Mouse (Mus musculus) lung, adult 2 months (tissue): ENCODE results near the gene Pygo2. TPM values are rescaled to one million over a fixed set of nuclear protein-coding genes. Genes with fewer than 3 reads are reported as not detected.
"Not testable (repeated sequence)": the region's sequence is repeated elsewhere in the genome, so short reads cannot be mapped to it uniquely, and the experiment has no call there.

Experiments
- DNase-seq: peaks from one replicate; pipeline ENCODE4 v3.0.0; 2022
- H3K4me1 ChIP-seq: fragments of 200-500 bp; 2 replicates; pipeline ENCODE4 v1.6.1; 2011; ENCODE audit warnings: low read length; ENCODE audit not compliant: control insufficient read depth, insufficient read depth
- H3K4me3 ChIP-seq: fragments of 200-500 bp; replicated peaks from 2 replicates; pipeline ENCODE3; 2011; ENCODE audit warnings: low read depth, mild to moderate bottlenecking, control low read depth, low read length; ENCODE audit errors: extremely low read depth
- CTCF ChIP-seq: fragments of 200-500 bp; IDR thresholded peaks from 2 replicates; pipeline ENCODE4 v1.5.1; 2011; ENCODE audit warnings: mild to moderate bottlenecking, low read length, control low read depth; ENCODE audit not compliant: insufficient read depth
- POLR2A ChIP-seq: fragments of 200-500 bp; IDR thresholded peaks from 2 replicates; pipeline ENCODE4 v1.6.1; 2011; ENCODE audit warnings: low read depth, mild to moderate bottlenecking, control low read depth, low read length, borderline replicate concordance; ENCODE audit errors: extremely low read depth
- WGBS: fragments of 180-500 bp; shearing (Covaris S2); methylation state at CpG from one replicate; pipeline ENCODE4 v1.1.7; 2018; 5-methylcytosine and 5-hydroxymethylcytosine counted together
- polyA plus RNA-seq: library from polyadenylated mRNA; depleted of rRNA; stranded (reverse); fragments of >200 nt; gene quantifications from 2 replicates; pipeline ENCODE4 v1.2.3, GENCODE M21; 2012

Pygo2 gene
- polyA plus RNA-seq, 1 experiment = 60.6 TPM

- no peak for TF ChIP-seq CTCF
- no peak for DNase-seq
- 85% methylated on average over 4 of the region's 4 CpGs for WGBS
- peaks cover 1% of the 10 kb centered on the region; the same call in 1 of the 2 replicates for H3K4me1 ChIP-seq
- H3K4me3 ChIP-seq = no peak overlapping the region
These were observed 4.1 kb upstream of the Pygo2 start for GRCm38 (mm10) chr3:89425876-89426275.

- WGBS = 92% methylated on average over 7 of the region's 7 CpGs
- H3K4me1 ChIP-seq = not testable (repeated sequence)
These were observed 993 bp upstream of the Pygo2 start for GRCm38 (mm10) chr3:89429021-89429420.

GRCm38 (mm10) chr3:89432606-89433005 lies 2.6 kb downstream of the Pygo2 start:
- no peak for DNase-seq
- Histone ChIP-seq H3K4me1 (peaks cover 14% of the 10 kb centered on the region), H3K4me3 (no peak overlapping the region)
- 92% methylated on average over 8 of the region's 8 CpGs for WGBS
- TF ChIP-seq POLR2A (no peak), CTCF (no peak)

More at GRCm38 (mm10) chr3:89429021-89429420, 993 bp upstream of the Pygo2 start:
- not testable (repeated sequence) for H3K4me3 ChIP-seq, DNase-seq

- no peak for DNase-seq
- peaks cover 14% of the 10 kb centered on the region for H3K4me1 ChIP-seq
- 69% methylated on average over 11 of the region's 11 CpGs for WGBS
- H3K4me3 ChIP-seq = no peak overlapping the region
- TF ChIP-seq POLR2A = no peak
- no peak for TF ChIP-seq CTCF
These were observed 4.5 kb downstream of the Pygo2 start for GRCm38 (mm10) chr3:89434532-89434931.

- 65% methylated on average over 7 of the region's 7 CpGs for WGBS
- Histone ChIP-seq H3K4me1 (peaks cover 14% of the 10 kb centered on the region), H3K4me3 (no peak overlapping the region)
- TF ChIP-seq CTCF (no peak), POLR2A (no peak)
- no peak for DNase-seq
These were observed 5.0 kb downstream of the Pygo2 start for GRCm38 (mm10) chr3:89435041-89435440.

- 4% methylated on average over 16 of the region's 16 CpGs for WGBS
- peaks cover 7% of the 10 kb centered on the region for H3K4me1 ChIP-seq
- peak; percentile 76 for DNase-seq
- TF ChIP-seq CTCF (no peak), POLR2A (peak; percentile 75; the same call in 1 of the 2 replicates)
- peak within 1 kb of the TSS; percentile 89 for H3K4me3 ChIP-seq
These were observed 6.4 kb downstream of the Pygo2 start, which contains the start of gene Pbxip1 for GRCm38 (mm10) chr3:89436176-89437113. TSS of gene Pbxip1 (plus strand) at chr3:89436706.

GRCm38 (mm10) chr3:89437269-89437668 lies 7.3 kb downstream of the Pygo2 start:
- Histone ChIP-seq H3K4me3 (peak overlapping the region; percentile 50), H3K4me1 (peaks cover 4% of the 10 kb centered on the region)
- no peak for TF ChIP-seq CTCF
- peak; percentile 8; the same call in 1 of the 2 replicates for TF ChIP-seq POLR2A
- peak; percentile 29 for DNase-seq
- WGBS = 16% methylated on average over 5 of the region's 5 CpGs

GRCm38 (mm10) chr3:89440691-89441090 lies 10.7 kb downstream of the Pygo2 start:
- peaks cover 4% of the 10 kb centered on the region for H3K4me1 ChIP-seq
- 82% methylated on average over 2 of the region's 2 CpGs for WGBS
- H3K4me3 ChIP-seq = no peak overlapping the region
- TF ChIP-seq POLR2A (no peak), CTCF (no peak)
- no peak for DNase-seq

GRCm38 (mm10) chr3:89448720-89449537 lies 18.9 kb downstream of the Pygo2 start:
- no peak for DNase-seq
- Histone ChIP-seq H3K4me3 (no peak overlapping the region), H3K4me1 (peaks cover 3% of the 10 kb centered on the region; the same call in 1 of the 2 replicates)
- 44% methylated on average over 13 of the region's 13 CpGs for WGBS
- TF ChIP-seq POLR2A (no peak), CTCF (no peak)

- Histone ChIP-seq H3K4me1 (peaks cover 3% of the 10 kb centered on the region; the same call in 1 of the 2 replicates), H3K4me3 (no peak overlapping the region)
- 41% methylated on average over 7 of the region's 7 CpGs for WGBS
- TF ChIP-seq CTCF = peak; percentile 89
- no peak; the same call in 1 of the 2 replicates for TF ChIP-seq POLR2A
- DNase-seq = peak; percentile 76
These were observed 19.5 kb downstream of the Pygo2 start for GRCm38 (mm10) chr3:89449541-89449940.
